Mouse (Mus musculus) frontal cortex, postnatal 10 days (tissue): ENCODE results near the gene Tekt2.

Experiments
- DNase-seq, 2 experiments: peaks; one replicate each; pipeline ENCODE4 v3.0.0; 2022; ENCODE audit warnings: low spot score in 2 of 2, mixed read lengths in 1 of 2

The Tekt2 gene

GRCm38 (mm10) chr4:126275081-126275480 is 50.4 kb downstream of the Tekt2 start:
- DNase-seq: no peak

DNA sequence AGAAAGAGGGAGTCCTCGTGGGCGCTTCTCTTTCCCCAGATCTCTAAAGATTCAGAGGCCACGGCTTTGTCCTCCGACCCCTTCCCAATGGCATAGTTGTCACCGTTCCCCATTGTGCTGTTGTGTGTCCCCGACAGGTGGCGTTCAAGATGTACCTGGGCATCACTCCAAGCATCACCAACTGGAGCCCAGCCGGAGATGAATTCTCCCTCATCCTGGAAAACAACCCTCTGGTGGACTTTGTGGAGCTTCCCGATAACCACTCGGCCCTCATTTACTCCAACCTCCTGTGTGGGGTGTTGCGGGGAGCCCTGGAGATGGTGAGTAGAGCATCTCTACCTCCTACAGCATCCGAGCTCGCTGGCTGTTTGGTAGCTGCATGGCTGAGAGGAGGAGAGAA is 51.7 kb downstream of the Tekt2 start:
- no peak for DNase-seq
